Mouse (Mus musculus): ENCODE data around the gene Yes1. TPM values are rescaled to one million over a fixed set of nuclear protein-coding genes. Genes with fewer than 3 reads are reported as not detected.
A peak's percentile ranks its signal among the peaks of the same experiment; 100 is the strongest.

Yes1 gene
- polyA plus RNA-seq, 1 experiment from 2014 or later, result 20.6 TPM

- no peaks in the 10 kb centered on the region for H3K27me3 ChIP-seq (replicated peaks; ENCODE audit: control insufficient read depth, insufficient read depth, low read length)
- H3K9me3 ChIP-seq (ENCODE audit: control insufficient read depth, low read length), result no peaks in the 10 kb centered on the region
- no peak overlapping the region for H3K27ac ChIP-seq (ENCODE audit: low read length)
- ATAC-seq, result no peak
- peaks cover 3% of the 10 kb centered on the region; the same call in 1 of the 2 replicates for H3K36me3 ChIP-seq (ENCODE audit: control insufficient read depth, insufficient read depth)
- H3K4me3 ChIP-seq (replicated peaks; ENCODE audit: low read length), result no peak overlapping the region
- H3K4me1 ChIP-seq (replicated peaks; ENCODE audit: control insufficient read depth, insufficient read depth, low read length), result no peaks in the 10 kb centered on the region
- no peak overlapping the region for H3K9ac ChIP-seq (replicated peaks; ENCODE audit: low read depth, low read length)
- WGBS, result 54% methylated on average over 1 of the region's 1 CpGs
- no peak overlapping the region for H3K4me2 ChIP-seq (ENCODE audit: low read length)
Measured at GRCm38 (mm10) chr5:32657386-32657785, 46.4 kb downstream of the Yes1 start.

GRCm38 (mm10) chr5:32682475-32682874 is 71.5 kb downstream of the Yes1 start:
- no peaks in the 10 kb centered on the region for H3K4me1 ChIP-seq (replicated peaks; ENCODE audit: control insufficient read depth, insufficient read depth, low read length)
- 33% methylated on average over 2 of the region's 2 CpGs for WGBS
- H3K9me3 ChIP-seq (ENCODE audit: control insufficient read depth, low read length), result no peaks in the 10 kb centered on the region

GRCm38 (mm10) chr5:32693411-32693810 is 82.4 kb downstream of the Yes1 start:
- 59% methylated on average over 2 of the region's 2 CpGs for WGBS
- H3K4me1 ChIP-seq (replicated peaks; ENCODE audit: control insufficient read depth, insufficient read depth, low read length), result no peaks in the 10 kb centered on the region

More at GRCm38 (mm10) chr5:32682475-32682874, 71.5 kb downstream of the Yes1 start:
- Histone ChIP-seq H3K27ac (ENCODE audit: low read length) (no peak overlapping the region), H3K4me3 (replicated peaks; ENCODE audit: low read length) (no peak overlapping the region), H3K36me3 (ENCODE audit: control insufficient read depth, insufficient read depth) (no peaks in the 10 kb centered on the region), H3K27me3 (replicated peaks; ENCODE audit: control insufficient read depth, insufficient read depth, low read length) (no peaks in the 10 kb centered on the region), H3K9ac (replicated peaks; ENCODE audit: low read depth, low read length) (no peak overlapping the region), H3K4me2 (ENCODE audit: low read length) (no peak overlapping the region)
- ATAC-seq, result no peak

GRCm38 (mm10) chr5:32697208-32697867 is 86.4 kb downstream of the Yes1 start:
- WGBS, result 77% methylated on average over 5 of the region's 5 CpGs
- ATAC-seq, result no peak
- Histone ChIP-seq H3K4me2 (ENCODE audit: low read length) (no peak overlapping the region), H3K4me1 (replicated peaks; ENCODE audit: control insufficient read depth, insufficient read depth, low read length) (no peaks in the 10 kb centered on the region), H3K9me3 (ENCODE audit: control insufficient read depth, low read length) (no peaks in the 10 kb centered on the region), H3K36me3 (ENCODE audit: control insufficient read depth, insufficient read depth) (no peaks in the 10 kb centered on the region), H3K4me3 (replicated peaks; ENCODE audit: low read length) (no peak overlapping the region), H3K9ac (replicated peaks; ENCODE audit: low read depth, low read length) (no peak overlapping the region), H3K27ac (ENCODE audit: low read length) (no peak overlapping the region), H3K27me3 (replicated peaks; ENCODE audit: control insufficient read depth, insufficient read depth, low read length) (no peaks in the 10 kb centered on the region)

More at GRCm38 (mm10) chr5:32693411-32693810, 82.4 kb downstream of the Yes1 start:
- Histone ChIP-seq H3K4me2 (ENCODE audit: low read length) (no peak overlapping the region), H3K9me3 (ENCODE audit: control insufficient read depth, low read length) (no peaks in the 10 kb centered on the region), H3K27ac (ENCODE audit: low read length) (no peak overlapping the region), H3K9ac (replicated peaks; ENCODE audit: low read depth, low read length) (no peak overlapping the region), H3K36me3 (ENCODE audit: control insufficient read depth, insufficient read depth) (no peaks in the 10 kb centered on the region), H3K27me3 (replicated peaks; ENCODE audit: control insufficient read depth, insufficient read depth, low read length) (no peaks in the 10 kb centered on the region), H3K4me3 (replicated peaks; ENCODE audit: low read length) (no peak overlapping the region)
- no peak for ATAC-seq

- H3K4me3 ChIP-seq (replicated peaks; ENCODE audit: low read length), result no peak overlapping the region
- H3K9ac ChIP-seq (replicated peaks; ENCODE audit: low read depth, low read length), result no peak overlapping the region
- no peaks in the 10 kb centered on the region for H3K27me3 ChIP-seq (replicated peaks; ENCODE audit: control insufficient read depth, insufficient read depth, low read length)
- H3K4me2 ChIP-seq (ENCODE audit: low read length), result no peak overlapping the region
- no peaks in the 10 kb centered on the region for H3K9me3 ChIP-seq (ENCODE audit: control insufficient read depth, low read length)
- no peaks in the 10 kb centered on the region for H3K36me3 ChIP-seq (ENCODE audit: control insufficient read depth, insufficient read depth)
- H3K27ac ChIP-seq (ENCODE audit: low read length), result no peak overlapping the region
- 82% methylated on average over 2 of the region's 2 CpGs for WGBS
- no peak for ATAC-seq
- H3K4me1 ChIP-seq (replicated peaks; ENCODE audit: control insufficient read depth, insufficient read depth, low read length), result no peaks in the 10 kb centered on the region
Measured at GRCm38 (mm10) chr5:32706226-32706780, 95.3 kb downstream of the Yes1 start.

GRCm38 (mm10) chr5:32711485-32711884 is 100.5 kb downstream of the Yes1 start:
- no peak for ATAC-seq
- WGBS, result 69% methylated on average over 5 of the region's 5 CpGs
- H3K9me3 ChIP-seq (ENCODE audit: control insufficient read depth, low read length), result no peaks in the 10 kb centered on the region
- no peaks in the 10 kb centered on the region for H3K36me3 ChIP-seq (ENCODE audit: control insufficient read depth, insufficient read depth)
- H3K27me3 ChIP-seq (replicated peaks; ENCODE audit: control insufficient read depth, insufficient read depth, low read length), result no peaks in the 10 kb centered on the region
- no peak overlapping the region for H3K9ac ChIP-seq (replicated peaks; ENCODE audit: low read depth, low read length)
- H3K4me3 ChIP-seq (replicated peaks; ENCODE audit: low read length), result no peak overlapping the region
- peaks cover 8% of the 10 kb centered on the region for H3K4me1 ChIP-seq (replicated peaks; ENCODE audit: control insufficient read depth, insufficient read depth, low read length)
- no peak overlapping the region for H3K4me2 ChIP-seq (ENCODE audit: low read length)
- no peak overlapping the region for H3K27ac ChIP-seq (ENCODE audit: low read length)

- no peaks in the 10 kb centered on the region for H3K9me3 ChIP-seq (ENCODE audit: control insufficient read depth, low read length)
- H3K4me2 ChIP-seq (ENCODE audit: low read length), result peak overlapping the region; percentile 4; the same call in 1 of the 2 replicates
- H3K9ac ChIP-seq (replicated peaks; ENCODE audit: low read depth, low read length), result no peak overlapping the region
- H3K27me3 ChIP-seq (replicated peaks; ENCODE audit: control insufficient read depth, insufficient read depth, low read length), result no peaks in the 10 kb centered on the region
- H3K4me3 ChIP-seq (replicated peaks; ENCODE audit: low read length), result no peak overlapping the region
- ATAC-seq, result no peak
- H3K36me3 ChIP-seq (ENCODE audit: control insufficient read depth, insufficient read depth), result no peaks in the 10 kb centered on the region
- WGBS, result 62% methylated on average over 4 of the region's 4 CpGs
- H3K27ac ChIP-seq (ENCODE audit: low read length), result no peak overlapping the region
- H3K4me1 ChIP-seq (replicated peaks; ENCODE audit: control insufficient read depth, insufficient read depth, low read length), result peaks cover 8% of the 10 kb centered on the region
Measured at GRCm38 (mm10) chr5:32712221-32713041, 101.5 kb downstream of the Yes1 start.

GRCm38 (mm10) chr5:32713042-32713702 is 102.2 kb downstream of the Yes1 start:
- H3K9ac ChIP-seq (replicated peaks; ENCODE audit: low read depth, low read length), result peak overlapping the region; percentile 68
- 11% methylated on average over 2 of the region's 2 CpGs for WGBS
- H3K9me3 ChIP-seq (ENCODE audit: control insufficient read depth, low read length), result no peaks in the 10 kb centered on the region
- peaks cover 8% of the 10 kb centered on the region for H3K4me1 ChIP-seq (replicated peaks; ENCODE audit: control insufficient read depth, insufficient read depth, low read length)
- H3K36me3 ChIP-seq (ENCODE audit: control insufficient read depth, insufficient read depth), result no peaks in the 10 kb centered on the region
- no peaks in the 10 kb centered on the region for H3K27me3 ChIP-seq (replicated peaks; ENCODE audit: control insufficient read depth, insufficient read depth, low read length)
- peak overlapping the region; percentile 59 for H3K4me2 ChIP-seq (ENCODE audit: low read length)
- no peak; the same call in 1 of the 2 replicates for ATAC-seq
- peak overlapping the region; percentile 94 for H3K27ac ChIP-seq (ENCODE audit: low read length)
- H3K4me3 ChIP-seq (replicated peaks; ENCODE audit: low read length), result peak overlapping the region; percentile 89

Measured in forebrain, embryonic 16.5 days (tissue).